Comparison of ENCODE assay signal across 8 mouse cellular contexts in genomic region chr1:167888816-167889215, GRCm38 (mm10).
A peak's percentile ranks its signal among the peaks of the same experiment; 100 is the strongest.
DNase-seq lines count a peak whose midpoint lies in the region; ATAC-seq lines count a peak whose summit lies in the region.

No protein-coding gene starts in this region.

- no peaks in the 10 kb centered on the region for H3K9me3 ChIP-seq in heart, embryonic 11.5 days (replicated peaks; ENCODE audit: control insufficient read depth, low read length)
- H3K9me3 ChIP-seq in embryonic facial prominence, embryonic 11.5 days (replicated peaks; ENCODE audit: control insufficient read depth, low read length) = no peaks in the 10 kb centered on the region
- no peaks in the 10 kb centered on the region for H3K9me3 ChIP-seq in midbrain, embryonic 16.5 days (replicated peaks; ENCODE audit: control insufficient read depth, low read length, poor library complexity, severe bottlenecking)

- no peak for DNase-seq in heart, adult 8-10 months (ENCODE audit: low spot score)
- DNase-seq in embryonic facial prominence, embryonic 11.5 days (ENCODE audit: low spot score) = peak; percentile 73
- peak; percentile 52 for DNase-seq in hindlimb bud, embryonic 11.5 days (ENCODE audit: extremely low spot score, low read depth, low spot score)
- DNase-seq in thymus, postnatal 36 days = no peak
- no peak for DNase-seq in frontal cortex, postnatal 25 days (ENCODE audit: low spot score in 2 of 2)

- peak overlapping the region; percentile 29 for H3K4me3 ChIP-seq in heart, embryonic 11.5 days (ENCODE audit: low read depth, low read length)
- H3K4me3 ChIP-seq in embryonic facial prominence, embryonic 11.5 days (ENCODE audit: low read depth, low read length) = peak overlapping the region; percentile 7; the same call in 1 of the 2 replicates
- H3K4me3 ChIP-seq in midbrain, embryonic 16.5 days (ENCODE audit: low read depth, low read length) = no peak overlapping the region; the same call in 1 of the 2 replicates

- peaks cover 10% of the 10 kb centered on the region for H3K27me3 ChIP-seq in heart, embryonic 11.5 days (ENCODE audit: control insufficient read depth, insufficient read depth, low read length)
- no peaks in the 10 kb centered on the region for H3K27me3 ChIP-seq in embryonic facial prominence, embryonic 11.5 days (ENCODE audit: control insufficient read depth, insufficient read depth, low read length)
- no peaks in the 10 kb centered on the region for H3K27me3 ChIP-seq in midbrain, embryonic 16.5 days (ENCODE audit: control insufficient read depth, insufficient read depth, low read depth, low read length)

- no peak overlapping the region for H3K27ac ChIP-seq in heart, embryonic 11.5 days (ENCODE audit: low read depth, low read length)
- H3K27ac ChIP-seq in embryonic facial prominence, embryonic 11.5 days (replicated peaks; ENCODE audit: low read depth, low read length) = no peak overlapping the region
- no peak overlapping the region for H3K27ac ChIP-seq in midbrain, embryonic 16.5 days (ENCODE audit: low read length)

- no peaks in the 10 kb centered on the region for H3K4me1 ChIP-seq in heart, embryonic 11.5 days (ENCODE audit: control insufficient read depth, insufficient read depth, low read length)
- no peaks in the 10 kb centered on the region; the same call in 1 of the 2 replicates for H3K4me1 ChIP-seq in embryonic facial prominence, embryonic 11.5 days (ENCODE audit: control insufficient read depth, insufficient read depth, low read length)
- peaks cover 4% of the 10 kb centered on the region; the same call in 1 of the 2 replicates for H3K4me1 ChIP-seq in midbrain, embryonic 16.5 days (ENCODE audit: control insufficient read depth, insufficient read depth, low read length)

- ATAC-seq in heart, embryonic 11.5 days (replicated peaks; ENCODE audit: insufficient number of reproducible peaks, low FRiP score, low TSS enrichment) = 0 out of 2 replicates have a peak, but pooled peaks have one; percentile 57
- ATAC-seq in embryonic facial prominence, embryonic 11.5 days (replicated peaks; ENCODE audit: insufficient number of reproducible peaks, low FRiP score, low TSS enrichment, low read depth) = 0 out of 2 replicates have a peak, but pooled peaks have one; percentile 72
- ATAC-seq in midbrain, embryonic 16.5 days = peak; percentile 81
- ATAC-seq in erythroid progenitor cell, adult 5-6 weeks (replicated peaks; ENCODE audit: low FRiP score, poor library complexity, severe bottlenecking) = no peak

- 0 out of 2 replicates have a peak overlapping the region, but pooled peaks have one; percentile 36 for H3K9ac ChIP-seq in heart, embryonic 11.5 days (ENCODE audit: low read depth, low read length)
- H3K9ac ChIP-seq in embryonic facial prominence, embryonic 11.5 days (replicated peaks; ENCODE audit: low read length) = peak overlapping the region; percentile 43
- H3K9ac ChIP-seq in midbrain, embryonic 16.5 days (ENCODE audit: low read depth, low read length) = 0 out of 2 replicates have a peak overlapping the region, but pooled peaks have one; percentile 10

- peak overlapping the region; percentile 59 for H3K4me2 ChIP-seq in heart, embryonic 11.5 days
- peak overlapping the region; percentile 23 for H3K4me2 ChIP-seq in embryonic facial prominence, embryonic 11.5 days (ENCODE audit: low read depth, low read length)
- H3K4me2 ChIP-seq in midbrain, embryonic 16.5 days (ENCODE audit: low read length) = peak overlapping the region; percentile 37

- WGBS in heart, embryonic 11.5 days (ENCODE audit: insufficient replicate concordance) = 17% methylated on average over 9 of the region's 9 CpGs
- 7% methylated on average over 9 of the region's 9 CpGs for WGBS in embryonic facial prominence, embryonic 11.5 days
- WGBS in midbrain, embryonic 16.5 days = 18% methylated on average over 9 of the region's 9 CpGs

- no peaks in the 10 kb centered on the region for H3K36me3 ChIP-seq in heart, embryonic 11.5 days (ENCODE audit: control insufficient read depth, insufficient read depth, low read length)
- H3K36me3 ChIP-seq in embryonic facial prominence, embryonic 11.5 days (replicated peaks; ENCODE audit: control insufficient read depth, insufficient read depth, low read depth, low read length) = no peaks in the 10 kb centered on the region
- H3K36me3 ChIP-seq in midbrain, embryonic 16.5 days (ENCODE audit: control insufficient read depth, insufficient read depth, low read length) = no peaks in the 10 kb centered on the region

Comparison
In these comparisons a context has a peak if more than half of its experiments do, and no peak if none do; other contexts are left out.
1. DNase-seq: peak in embryonic facial prominence, embryonic 11.5 days (single experiment) and hindlimb bud, embryonic 11.5 days (single experiment); none in heart, adult 8-10 months (single experiment), thymus, postnatal 36 days (0 of 2) and frontal cortex, postnatal 25 days (0 of 2).
2. Peak in every context shown above with its lines, with median percentiles within 50 percentile points of each other: H3K4me2 ChIP-seq and H3K9ac ChIP-seq.